Mouse (Mus musculus) erythroblast, embryonic 14.5 days (primary cell): ENCODE results near the gene Pnpla2.

ENCODE experiments used
- GATA1 ChIP-seq: IDR thresholded peaks from 2 replicates; pipeline ENCODE4 v1.6.1; 2012; ENCODE audit warnings: low read length, inconsistent platforms, mixed read lengths
- TAL1 ChIP-seq: IDR thresholded peaks from 3 replicates; pipeline ENCODE4 v1.6.1; 2012; ENCODE audit warnings: low read length, inconsistent platforms, mixed read lengths

GRCm38 (mm10) chr7:141460001-141460390 lies 5.0 kb downstream of the Pnpla2 start:
- TF ChIP-seq TAL1 (no peak), GATA1 (no peak)
